Mouse (Mus musculus): ENCODE measurements at regions not wholly inside any gene's neighbourhood (a gene's known extent, or its start where the extent isn't known, plus 50 kb on each side); places are given as distances from the start of the nearest gene placed in this dataset.

DNA sequence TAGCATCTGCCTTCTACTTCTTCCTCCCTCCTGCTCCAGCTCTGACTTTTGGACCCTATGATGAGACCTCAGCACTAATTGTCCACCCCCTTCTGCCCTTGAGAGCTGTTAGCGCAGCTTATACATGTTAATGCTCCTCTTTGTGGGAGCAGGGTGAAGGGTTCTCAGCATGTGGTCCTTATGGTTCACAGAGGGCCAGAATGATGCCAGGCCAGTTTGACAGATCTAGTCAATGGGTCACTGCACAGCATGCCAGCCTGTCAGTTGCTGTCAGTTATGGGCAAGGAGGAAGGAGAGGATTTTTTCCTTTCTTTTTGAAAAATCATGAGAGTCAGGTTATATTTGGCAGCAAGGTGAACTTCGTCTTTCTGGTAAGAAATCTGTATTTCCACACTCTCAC, 68.4 kb downstream of the 4931417E11Rik start:
- no peak for ATAC-seq

DNA sequence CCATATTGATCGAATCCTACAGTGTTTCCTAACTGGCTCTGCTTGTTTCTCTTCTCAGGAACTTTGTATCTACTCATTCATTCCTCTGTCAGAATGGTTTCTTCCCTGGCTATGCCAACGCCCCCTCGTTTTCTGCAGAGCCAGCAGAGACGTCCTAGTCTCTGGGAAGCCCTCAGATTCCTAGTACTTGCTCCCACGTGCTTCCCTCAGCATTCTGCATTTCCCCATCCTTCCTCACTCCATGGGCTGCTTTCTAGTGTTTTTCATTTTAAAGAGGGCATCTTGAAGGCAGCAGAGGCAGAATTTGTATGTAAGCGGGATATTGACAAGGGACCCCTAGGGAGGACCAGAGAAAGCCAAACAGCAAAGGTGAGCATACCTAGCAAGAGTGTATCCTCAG, 80.2 kb downstream of the 4931417E11Rik start:
- ATAC-seq: no peak

DNA sequence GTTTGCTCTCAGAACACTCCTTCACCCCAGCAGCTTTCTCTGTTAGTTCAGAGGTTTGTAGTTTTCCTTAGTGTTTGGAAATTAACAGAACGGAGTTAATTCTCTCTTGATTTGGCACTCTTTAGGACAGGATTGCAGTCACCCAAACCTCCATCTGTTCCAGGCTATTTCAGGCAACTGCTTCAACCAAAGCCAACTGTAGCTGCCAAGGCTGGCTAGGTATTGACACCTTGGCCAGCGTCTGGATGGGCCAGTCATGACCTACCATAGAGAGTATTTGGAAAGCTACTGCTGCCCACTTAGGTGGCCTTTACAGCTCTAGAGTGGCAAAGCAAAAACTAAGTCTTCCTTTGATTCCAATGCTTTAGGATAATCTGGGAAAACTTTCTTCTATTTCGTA, 83.2 kb downstream of the 4931417E11Rik start:
- no peak for ATAC-seq

DNA sequence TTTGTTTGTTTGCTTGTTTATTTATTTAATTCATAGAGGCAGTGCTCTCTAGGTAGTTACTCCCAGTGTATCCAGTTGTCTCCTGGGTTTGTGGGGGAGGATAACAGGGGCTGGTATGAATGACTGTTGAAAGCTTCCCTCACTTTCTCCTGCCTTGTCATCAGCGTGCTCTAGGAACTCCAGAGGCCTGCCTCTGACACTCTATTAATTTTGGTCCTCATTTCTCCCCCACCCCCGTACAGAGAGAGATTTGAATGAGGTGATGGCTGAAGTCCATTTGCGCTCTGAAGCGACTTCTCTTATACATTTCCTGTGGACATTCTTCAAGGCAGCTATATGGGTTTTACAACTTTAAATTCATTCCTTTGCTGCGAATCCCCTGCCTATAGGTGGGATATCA, 89.6 kb downstream of the 4931417E11Rik start:
- no peak for ATAC-seq

DNA sequence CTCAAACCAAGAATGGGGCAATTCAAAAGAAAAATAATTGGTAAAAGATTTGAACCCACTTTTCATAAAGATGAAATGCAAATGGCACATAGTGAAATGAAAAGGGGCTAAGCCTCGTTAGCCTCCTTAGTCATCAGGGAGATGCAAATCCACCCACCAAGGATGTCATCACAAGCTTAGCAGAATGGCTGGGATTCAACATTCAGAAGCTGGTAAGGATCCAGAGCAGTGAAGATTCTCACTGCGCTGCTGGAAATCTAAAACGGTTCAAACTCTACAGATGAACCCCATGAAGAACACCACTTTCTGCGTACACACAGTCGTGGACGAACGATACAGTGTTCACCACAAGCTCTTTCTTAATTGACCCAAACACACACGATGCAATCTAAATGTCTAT, 91.6 kb downstream of the 4931417E11Rik start:
- no peak for ATAC-seq

DNA sequence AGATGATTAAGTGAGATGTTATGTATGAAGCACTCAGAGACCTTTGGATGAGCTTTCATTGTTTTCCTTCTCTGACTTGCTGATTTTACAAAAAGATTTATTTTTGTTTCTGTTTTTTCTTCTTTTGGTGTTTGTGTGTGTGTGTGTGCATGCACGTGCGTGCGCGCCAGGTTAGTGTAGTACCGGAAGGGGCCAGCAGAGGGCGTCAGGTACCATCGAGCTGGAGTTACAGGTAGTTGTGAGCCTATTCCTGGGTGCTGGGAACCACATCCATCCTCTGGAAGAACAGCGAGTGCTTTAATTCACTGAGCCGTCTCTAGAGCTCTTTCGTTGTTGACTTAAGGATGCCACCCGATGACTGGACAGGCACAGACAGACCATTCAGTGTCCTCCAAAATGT, 93.2 kb downstream of the 4931417E11Rik start:
- no peak for ATAC-seq

DNA sequence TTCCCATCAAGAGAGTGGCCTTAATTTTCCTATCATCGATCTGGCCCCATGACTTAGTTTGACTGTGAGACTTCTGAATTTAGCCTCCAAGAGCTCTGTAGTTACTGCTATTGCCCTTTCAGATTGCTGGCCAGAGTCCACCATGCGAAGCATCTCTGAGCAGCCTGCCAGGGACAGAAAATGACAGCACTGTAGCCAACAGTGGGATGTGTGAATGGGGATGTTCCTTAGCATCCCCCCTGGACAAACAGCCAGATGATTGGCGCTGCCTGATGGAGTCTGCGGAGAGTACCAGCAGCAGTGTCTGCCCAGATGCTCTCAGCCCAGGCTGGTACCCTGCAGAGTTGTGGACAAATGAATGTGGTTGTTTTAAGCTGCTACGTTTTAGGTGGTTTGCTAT, 96.6 kb downstream of the 4931417E11Rik start:
- ATAC-seq: no peak

DNA sequence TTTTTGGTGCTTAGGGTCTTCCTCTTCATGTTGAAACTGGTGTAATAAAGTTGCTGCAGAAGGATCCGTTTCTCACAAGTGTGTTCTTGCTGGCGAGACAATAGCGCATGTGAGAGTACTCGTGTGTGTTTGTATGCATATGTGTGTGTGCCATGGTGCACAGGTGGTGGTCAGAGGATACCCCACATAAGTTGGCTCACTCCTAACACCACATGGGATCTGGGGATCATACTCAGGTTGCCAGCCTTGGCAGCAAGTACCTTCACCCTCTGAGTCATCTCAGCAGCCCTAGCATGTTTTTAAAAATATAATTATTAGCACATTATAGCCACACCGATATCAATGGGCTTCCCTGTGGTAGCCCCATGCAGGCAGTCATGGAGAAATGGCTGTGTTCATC, 97.6 kb downstream of the 4931417E11Rik start:
- ATAC-seq: no peak

DNA sequence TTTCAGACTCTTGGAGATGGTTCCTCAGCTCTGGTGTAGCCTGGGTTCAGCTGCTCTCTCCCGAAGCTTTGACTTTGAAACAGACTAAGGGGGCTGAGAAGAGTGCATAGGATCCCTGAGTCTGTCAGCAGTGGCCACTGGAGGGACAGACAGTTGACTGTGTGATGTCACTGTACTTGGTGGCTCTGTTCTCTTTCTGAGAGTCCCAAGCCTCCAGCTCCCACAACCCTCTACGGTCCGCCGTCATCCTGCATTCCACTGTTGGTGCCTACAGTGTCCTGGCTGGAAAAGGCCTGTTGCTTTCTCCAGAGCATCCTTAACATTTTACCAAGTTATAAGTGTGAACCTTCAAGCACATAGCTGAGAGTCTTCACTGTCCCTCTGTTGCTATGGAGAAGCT, 98.6 kb downstream of the 4931417E11Rik start:
- no peak for ATAC-seq

DNA sequence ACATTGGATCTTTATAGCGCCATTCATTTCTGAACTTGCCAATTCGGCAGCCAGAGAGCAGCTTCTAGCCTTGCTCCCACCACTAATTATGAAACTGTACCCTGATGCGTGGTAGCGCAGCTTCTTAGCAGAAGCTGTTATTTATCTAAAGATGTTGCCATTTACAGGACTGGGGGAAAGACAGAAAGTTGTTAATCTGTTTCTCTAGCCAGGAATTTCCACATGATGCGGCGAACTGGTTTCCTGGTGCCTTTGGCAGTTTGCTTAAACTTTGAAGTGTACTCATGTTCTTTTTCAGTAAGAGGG, 100.7 kb downstream of the 4931417E11Rik start:
- no peak for ATAC-seq

DNA sequence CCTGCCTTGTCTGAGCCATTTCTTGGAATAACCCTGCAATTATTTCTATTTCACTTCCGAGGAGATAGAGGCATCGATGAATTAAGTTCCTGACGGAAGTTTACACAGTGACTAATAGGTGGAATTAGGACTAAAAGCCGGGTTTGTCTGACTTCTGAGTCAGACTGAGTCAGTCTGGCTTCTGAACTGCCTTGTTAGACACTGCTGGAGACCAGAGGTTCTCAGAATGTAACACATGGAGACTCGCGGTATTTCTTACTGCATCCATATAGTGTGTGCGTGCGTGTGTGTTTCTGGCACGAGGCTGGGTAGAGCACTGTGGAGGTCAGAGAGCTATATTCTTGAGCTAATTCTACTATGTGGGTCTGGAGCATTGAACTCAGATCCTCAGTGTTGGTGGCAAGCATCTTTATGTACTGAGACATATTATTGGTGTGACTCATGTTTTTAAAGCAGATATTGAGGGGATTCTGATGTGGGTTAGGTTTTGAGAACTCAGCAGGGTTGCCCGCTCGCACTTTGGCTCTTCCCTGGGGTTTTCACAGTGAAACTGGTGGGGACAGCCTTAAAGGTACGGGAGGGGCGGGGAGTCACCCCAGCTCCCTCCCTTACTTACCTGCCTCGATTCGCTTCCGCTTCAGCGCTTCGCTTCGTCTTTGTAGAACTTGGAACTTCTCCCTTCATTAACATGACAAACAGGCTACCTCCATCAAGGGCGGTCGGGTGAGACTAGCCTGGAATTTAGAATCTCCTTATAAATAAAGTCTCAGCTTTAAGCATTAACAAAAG, 101.2 kb downstream of the 4931417E11Rik start:
- ATAC-seq: no peak

DNA sequence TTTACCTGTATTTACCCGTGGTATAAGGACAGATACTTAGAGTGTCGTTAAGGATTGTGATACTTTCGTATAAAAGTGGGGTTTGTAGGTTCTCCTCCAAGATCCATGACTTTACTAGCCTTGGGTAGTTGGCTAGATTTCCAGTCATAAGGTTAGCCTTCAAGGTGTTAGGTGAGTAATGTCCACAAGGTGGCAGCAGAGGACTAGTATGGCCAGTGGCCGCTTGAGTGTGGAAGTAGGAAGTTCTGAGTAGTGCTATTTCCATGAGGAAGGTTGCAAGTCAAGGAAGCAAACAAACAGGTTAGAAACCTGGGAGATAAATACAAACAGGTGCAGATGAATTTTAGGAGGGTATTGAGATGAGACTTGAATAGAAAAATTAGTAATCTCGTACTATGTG, 101.9 kb downstream of the 4931417E11Rik start:
- peak; percentile 32 for ATAC-seq

DNA sequence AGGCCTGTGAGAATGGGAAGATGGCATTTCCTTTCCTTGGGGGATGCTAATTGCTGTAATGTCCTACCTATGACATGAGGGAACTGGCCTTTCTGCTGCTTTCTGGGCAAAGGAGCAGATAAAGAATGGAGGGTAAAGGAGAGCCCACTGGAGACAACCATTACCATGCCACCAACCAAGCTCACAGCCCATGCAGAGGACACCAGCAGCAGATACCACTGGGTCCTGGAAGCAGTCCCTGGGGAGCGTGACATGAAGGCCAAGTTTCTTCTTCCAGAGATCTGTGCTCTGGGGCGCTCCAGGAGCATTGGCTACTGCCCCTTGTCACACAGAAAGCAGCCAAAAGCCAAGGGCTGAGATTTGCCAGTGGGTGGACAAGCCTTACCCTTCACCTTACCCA, 102.8 kb downstream of the 4931417E11Rik start:
- no peak for ATAC-seq

DNA sequence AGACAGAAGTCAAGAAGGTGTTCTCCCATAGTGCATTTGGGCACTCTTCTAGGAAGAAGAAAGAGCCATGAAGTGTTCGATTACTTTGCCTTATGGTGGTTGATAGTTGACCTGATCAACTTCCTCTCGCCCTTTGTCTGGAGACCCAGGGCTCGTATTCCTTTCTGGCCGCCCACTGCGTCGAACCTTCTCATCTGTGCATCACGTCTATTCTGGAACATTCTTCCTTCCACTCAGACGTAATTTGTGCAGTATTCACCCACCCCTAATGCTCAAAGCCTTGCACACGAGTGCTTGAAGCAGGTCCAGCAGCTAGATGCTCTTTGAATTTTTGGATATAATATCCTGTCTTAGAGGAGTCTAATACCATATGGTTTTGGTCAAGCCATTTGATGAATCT, 104.2 kb downstream of the 4931417E11Rik start:
- ATAC-seq: no peak

DNA sequence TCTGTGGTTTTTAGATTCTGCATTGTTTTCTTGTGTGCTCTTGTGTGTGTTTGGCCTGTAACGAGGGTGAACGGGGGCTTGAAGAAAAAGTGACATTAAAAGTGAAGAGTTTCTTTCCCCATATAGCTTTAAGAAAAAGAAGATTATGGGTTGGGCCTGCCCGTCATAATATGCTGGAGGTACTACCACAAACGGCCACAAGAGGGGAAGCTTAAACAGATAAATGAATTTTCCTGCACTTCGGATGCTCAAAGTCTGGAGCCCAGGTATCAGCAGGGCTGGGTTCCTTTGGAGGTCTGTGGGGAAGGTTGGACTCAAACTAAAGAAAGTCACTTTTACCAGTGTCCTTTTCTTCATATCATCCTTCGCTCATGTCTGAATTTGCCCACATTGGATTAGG, 86.8 kb downstream of the Suclg1 start:
- ATAC-seq: no peak

DNA sequence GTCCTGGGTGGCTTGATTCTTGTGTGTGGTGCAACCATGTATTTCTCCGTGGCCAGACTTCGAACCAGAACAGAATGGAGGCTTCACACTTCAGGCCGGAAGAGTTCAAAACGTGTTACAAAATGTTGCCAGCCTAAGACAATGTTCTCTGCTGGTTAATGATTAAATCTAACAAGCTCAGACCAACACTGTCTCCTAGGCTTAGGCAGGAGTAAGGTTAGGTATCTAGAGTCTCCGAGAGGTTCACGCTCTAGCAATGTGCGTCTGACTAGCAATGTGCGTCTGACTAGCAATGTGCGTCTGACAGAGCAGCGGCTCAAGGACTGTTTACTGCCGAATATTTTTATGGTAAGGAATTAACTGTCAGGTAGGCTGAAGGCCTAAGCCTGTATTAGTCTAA, 81.5 kb downstream of the Suclg1 start:
- no peak for ATAC-seq

Data from activated CD4-positive, CD25-positive, alpha-beta regulatory T cell, adult 4 months (primary cell).